Mouse (Mus musculus): Measurements from ENCODE around the gene Scaf1. TPM values are rescaled to one million over a fixed set of nuclear protein-coding genes. Genes with fewer than 3 reads are reported as not detected.

Scaf1 gene
- total RNA-seq, 4 experiments from 2014 or later = 164 to 171 (median 170) TPM

GRCm38 (mm10) chr7:44956266-44956665 lies 59.9 kb downstream of the Scaf1 start:
- no peak for DNase-seq (ENCODE audit: low spot score in 2 of 2)

GRCm38 (mm10) chr7:44955628-44956027 lies 60.5 kb downstream of the Scaf1 start:
- DNase-seq (ENCODE audit: low spot score in 2 of 2) = no peak

GRCm38 (mm10) chr7:44954091-44954885 lies 61.9 kb downstream of the Scaf1 start:
- no peak for DNase-seq (ENCODE audit: low spot score in 2 of 2)

- no peak for DNase-seq (ENCODE audit: low spot score in 2 of 2)
These were observed 62.6 kb downstream of the Scaf1 start for GRCm38 (mm10) chr7:44953561-44953960.

Small RNA genes within 50 kb of the gene (microRNA-seq; reads per million reads assigned to microRNA genes)
- 1.8 to 2.5 reads per million in 2 experiments for gene Mir7054

Other genes starting within 250 kb of the Scaf1 start
- 10 to 100 TPM; 28.7 to 31.4 (median 30.2) TPM for gene Nup62, start 200.3 kb downstream of the Scaf1 start, total RNA-seq (2022)
- 1 to 10 TPM; 2.1 to 8.4 (median 5.8) TPM for gene Il4i1, start 200.0 kb downstream of the Scaf1 start, total RNA-seq (2022)
- 10 to 100 TPM; 23.8 to 26.8 (median 24.2) TPM for gene Atf5, start 199.7 kb downstream of the Scaf1 start, total RNA-seq (2022)
- gene Akt1s1, start 167.4 kb downstream of the Scaf1 start, total RNA-seq (2022) = 10 to 100 TPM; 53.8 to 68.8 (median 64.7) TPM
- gene Tbc1d17, start 167.3 kb downstream of the Scaf1 start, total RNA-seq (2022) = 10 to 100 TPM; 76.4 to 88.3 (median 82.2) TPM
- 10 to 100 TPM; 23.9 to 27.0 (median 24.4) TPM for gene Pnkp, start 159.2 kb downstream of the Scaf1 start, total RNA-seq (2022)
- 100 to 1,000 TPM; 277 to 305 (median 293) TPM for gene Ptov1, start 146.6 kb downstream of the Scaf1 start, total RNA-seq (2022)
- gene Med25, start 123.7 kb downstream of the Scaf1 start, total RNA-seq (2022) = 10 to 100 TPM; 80.5 to 97.9 (median 88.4) TPM
- gene Fuz, start 120.3 kb downstream of the Scaf1 start, total RNA-seq (2022) = 10 to 100 TPM; 21.8 to 28.6 (median 24.0) TPM
- 100 to 1,000 TPM; 312 to 359 (median 323) TPM for gene Ap2a1, start 86.9 kb downstream of the Scaf1 start, total RNA-seq (2022)
- 1 to 10 TPM; 2.0 to 2.5 (median 2.2) TPM for gene Tsks, start 73.2 kb downstream of the Scaf1 start, total RNA-seq (2022)
- 100 to 1,000 TPM in 1 of 4 experiments, 10 to 100 TPM in 3; 95.5 to 101 (median 98.3) TPM for gene Cpt1c, start 41.5 kb downstream of the Scaf1 start, total RNA-seq (2022)
- 100 to 1,000 TPM; 153 to 178 (median 175) TPM for gene Prmt1, start 29.8 kb downstream of the Scaf1 start, total RNA-seq (2022)
- gene Irf3, start 18.7 kb downstream of the Scaf1 start, total RNA-seq (2022) = 10 to 100 TPM; 23.6 to 42.1 (median 32.8) TPM
- 1 to 10 TPM; 2.3 to 5.1 (median 2.8) TPM for gene Bcl2l12, start 17.7 kb downstream of the Scaf1 start, total RNA-seq (2022)
- gene Rras, start 1.6 kb upstream of the Scaf1 start, total RNA-seq (2022) = 10 to 100 TPM; 13.7 to 18.8 (median 14.7) TPM
- gene Prr12, start 36.5 kb upstream of the Scaf1 start, total RNA-seq (2022) = 10 to 100 TPM; 68.5 to 73.4 (median 71.5) TPM
- 10 to 100 TPM; 50.2 to 61.0 (median 57.9) TPM for gene Nosip, start 46.1 kb upstream of the Scaf1 start, total RNA-seq (2022)
- gene Prrg2, start 46.3 kb upstream of the Scaf1 start, total RNA-seq (2022) = 10 to 100 TPM in 1 of 4 experiments, 1 to 10 TPM in 3; 6.7 to 11.5 (median 8.2) TPM
- gene Rcn3, start 75.9 kb upstream of the Scaf1 start, total RNA-seq (2022) = 1 to 10 TPM; 5.7 to 8.3 (median 5.9) TPM
- gene Fcgrt, start 87.5 kb upstream of the Scaf1 start, total RNA-seq (2022) = 10 to 100 TPM; 18.6 to 21.9 (median 19.9) TPM
- gene Rps11, start 108.1 kb upstream of the Scaf1 start, total RNA-seq (2022) = 100 to 1,000 TPM; 467 to 554 (median 521) TPM
- gene Rpl13a, start 112.4 kb upstream of the Scaf1 start, total RNA-seq (2022) = 100 to 1,000 TPM; 804 to 903 (median 864) TPM
- gene Gm45713, start 119.9 kb upstream of the Scaf1 start, total RNA-seq (2022) = not detected
- gene Flt3l, start 120.1 kb upstream of the Scaf1 start, total RNA-seq (2022) = 1 to 10 TPM; 6.5 to 8.2 (median 7.5) TPM
- gene Pih1d1, start 137.9 kb upstream of the Scaf1 start, total RNA-seq (2022) = 10 to 100 TPM; 41.4 to 49.3 (median 45.2) TPM
- gene Aldh16a1, start 138.2 kb upstream of the Scaf1 start, total RNA-seq (2022) = 10 to 100 TPM; 17.9 to 20.9 (median 19.8) TPM
- gene Slc17a7, start 147.6 kb upstream of the Scaf1 start, total RNA-seq (2022) = 1,000 to 10,000 TPM; 1,001 to 1,087 (median 1,026) TPM
- gene Gfy, start 163.2 kb upstream of the Scaf1 start, total RNA-seq (2022) = under 1 TPM in 1 of 4 experiments, not detected in 3; 0.34 TPM
- under 1 TPM in 1 of 4 experiments, not detected in 3; 0.80 TPM for gene Pth2, start 164.6 kb upstream of the Scaf1 start, total RNA-seq (2022)
- 1 to 10 TPM; 4.3 to 6.4 (median 5.4) TPM for gene Ccdc155, start 188.5 kb upstream of the Scaf1 start, total RNA-seq (2022)
- 10 to 100 TPM; 23.1 to 31.5 (median 26.8) TPM for gene Dkkl1, start 195.8 kb upstream of the Scaf1 start, total RNA-seq (2022)
- gene Tead2, start 199.4 kb upstream of the Scaf1 start, total RNA-seq (2022) = 1 to 10 TPM; 2.0 to 5.1 (median 3.0) TPM
- gene Cd37, start 222.8 kb upstream of the Scaf1 start, total RNA-seq (2022) = 10 to 100 TPM in 2 of 4 experiments, 1 to 10 TPM in 2; 5.0 to 18.9 (median 11.9) TPM
- 1 to 10 TPM; 1.6 to 2.6 (median 2.1) TPM for gene Slc6a16, start 224.7 kb upstream of the Scaf1 start, total RNA-seq (2022)

All from left cerebral cortex, adult 8-10 months (tissue).